Mouse (Mus musculus): ENCODE measurements around the gene Zbtb18.
A peak's percentile ranks its signal among the peaks of the same experiment; 100 is the strongest.

Gene Zbtb18

GRCm38 (mm10) chr1:177442196-177442808 lies at the start of gene Zbtb18:
Gene Zbtb18 (plus strand): TSS chr1:177442351.
- DNase-seq, result no peak

- DNase-seq, result peak; percentile 72
Observed at GRCm38 (mm10) chr1:177397455-177397854, 44.7 kb upstream of the Zbtb18 start.

- no peak for DNase-seq
Observed at GRCm38 (mm10) chr1:177405170-177405569, 37.0 kb upstream of the Zbtb18 start.

- DNase-seq, result peak; percentile 22
Observed at GRCm38 (mm10) chr1:177408690-177409089, 33.5 kb upstream of the Zbtb18 start.

DNA sequence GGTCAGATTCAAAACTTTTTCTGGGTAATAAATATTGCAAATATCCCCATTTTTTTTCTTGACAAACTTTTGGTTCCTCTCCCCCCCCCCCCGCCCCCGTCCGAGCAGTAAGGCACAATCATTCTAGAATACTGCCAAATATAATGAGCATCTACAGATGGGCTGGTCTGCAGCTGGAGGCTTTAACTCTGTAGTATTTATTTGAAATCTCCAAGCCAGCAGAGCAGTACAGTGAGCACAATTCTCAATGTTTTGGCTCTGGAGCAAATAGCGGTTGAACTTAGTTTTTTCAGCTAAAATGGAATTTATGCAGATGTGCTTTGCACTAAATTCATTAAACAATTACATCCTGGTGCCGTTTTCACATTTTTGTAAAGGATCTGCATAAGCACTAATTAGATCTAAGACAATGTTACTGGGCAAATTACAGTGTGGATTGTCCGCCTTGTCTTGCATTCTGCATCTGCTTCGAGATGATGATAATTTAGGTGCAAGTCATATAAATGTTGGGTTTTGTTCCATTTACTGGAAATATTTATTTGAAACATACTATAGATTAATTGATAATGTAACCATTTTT lies 31.3 kb upstream of the Zbtb18 start:
- DNase-seq, result no peak

DNA sequence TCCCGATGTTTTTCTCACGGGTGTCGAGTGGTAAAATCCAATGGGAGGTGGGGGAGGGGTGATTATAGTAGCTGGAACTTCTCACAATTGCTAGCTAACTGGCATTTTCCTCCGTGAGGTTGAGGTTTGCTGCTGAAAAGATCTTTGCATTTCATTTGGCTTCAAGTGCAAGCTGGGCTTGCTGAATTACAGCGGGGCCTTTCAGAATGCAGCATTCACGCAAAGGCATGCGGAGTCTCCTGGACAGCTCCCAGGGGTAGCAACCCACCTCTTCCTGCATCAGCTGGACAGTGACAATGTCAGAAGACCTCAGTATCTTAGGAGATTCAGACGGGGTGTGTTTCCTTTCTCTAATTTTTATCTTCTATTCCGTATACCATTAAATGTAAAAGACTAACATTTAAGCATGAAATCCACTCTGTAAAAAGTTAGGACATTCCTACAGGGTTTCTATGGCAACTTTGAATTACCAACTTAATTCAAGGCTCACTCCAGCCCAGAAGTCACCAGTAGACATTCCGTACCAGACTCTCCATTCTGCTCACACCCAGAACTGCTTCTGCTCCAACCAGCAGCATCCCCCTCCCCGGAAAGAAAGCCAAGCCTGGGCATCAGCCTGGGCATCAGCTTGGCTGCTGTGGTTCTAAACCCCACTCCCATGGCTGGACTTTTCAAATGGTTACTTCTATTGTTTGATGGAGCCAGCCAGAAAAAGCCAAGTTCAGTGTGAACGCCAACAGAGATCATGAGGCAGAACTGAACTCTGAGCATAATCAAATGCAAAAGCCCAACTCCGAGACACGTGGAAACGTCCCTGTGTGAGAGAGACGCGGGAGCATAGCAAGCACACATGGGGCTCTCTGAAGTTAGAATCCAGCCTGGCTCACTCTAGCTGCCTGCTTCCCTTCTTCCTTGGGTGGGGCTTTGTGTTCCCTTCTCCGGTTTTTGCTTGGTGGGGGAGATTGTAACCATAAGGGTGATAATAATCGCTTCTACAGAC lies 30.5 kb upstream of the Zbtb18 start:
- no peak for DNase-seq

GRCm38 (mm10) chr1:177419331-177419730 lies 22.8 kb upstream of the Zbtb18 start:
- no peak for DNase-seq

- no peak for DNase-seq
Observed at GRCm38 (mm10) chr1:177420126-177420525, 22.0 kb upstream of the Zbtb18 start.

DNA sequence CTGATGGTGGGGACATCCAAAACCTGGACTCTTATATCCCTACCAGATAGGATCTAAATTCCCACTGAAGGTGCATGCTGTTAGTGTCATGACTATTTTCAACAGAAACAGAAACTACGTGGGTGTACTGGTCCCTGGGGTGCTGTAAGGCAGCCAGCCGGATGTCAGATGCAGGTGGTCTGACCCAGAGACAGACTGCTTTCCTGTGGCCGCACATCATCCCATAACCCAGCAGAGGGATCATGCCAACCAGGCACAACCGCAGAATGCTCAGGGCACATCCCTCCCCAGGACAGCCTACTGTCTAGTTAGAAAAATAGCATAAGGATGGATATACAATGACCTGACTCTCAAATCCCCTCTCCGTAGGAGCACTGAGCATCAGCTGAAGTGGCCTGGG lies 14.3 kb upstream of the Zbtb18 start:
- no peak for DNase-seq

DNA sequence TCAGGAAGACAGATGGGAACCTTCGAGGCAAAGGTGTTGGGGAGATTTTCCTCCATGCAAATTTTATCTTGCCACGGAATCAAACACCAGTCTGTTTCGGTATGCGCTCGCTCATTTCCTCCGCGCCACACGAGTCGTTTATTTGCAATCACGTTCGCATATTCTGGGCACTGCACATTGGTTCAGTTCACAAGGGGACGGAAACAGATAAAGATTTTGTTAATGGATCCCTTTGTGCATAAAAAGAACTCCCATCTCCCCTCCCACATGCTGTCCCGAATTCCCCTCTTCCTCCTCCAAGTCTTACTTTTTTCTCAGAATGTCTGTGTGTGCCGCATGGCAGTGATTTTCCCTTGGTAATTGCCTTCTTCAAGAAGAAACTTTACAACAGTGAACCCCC lies 13.8 kb upstream of the Zbtb18 start:
- DNase-seq, result no peak

GRCm38 (mm10) chr1:177429067-177429466 lies 13.1 kb upstream of the Zbtb18 start:
- DNase-seq, result no peak

DNA sequence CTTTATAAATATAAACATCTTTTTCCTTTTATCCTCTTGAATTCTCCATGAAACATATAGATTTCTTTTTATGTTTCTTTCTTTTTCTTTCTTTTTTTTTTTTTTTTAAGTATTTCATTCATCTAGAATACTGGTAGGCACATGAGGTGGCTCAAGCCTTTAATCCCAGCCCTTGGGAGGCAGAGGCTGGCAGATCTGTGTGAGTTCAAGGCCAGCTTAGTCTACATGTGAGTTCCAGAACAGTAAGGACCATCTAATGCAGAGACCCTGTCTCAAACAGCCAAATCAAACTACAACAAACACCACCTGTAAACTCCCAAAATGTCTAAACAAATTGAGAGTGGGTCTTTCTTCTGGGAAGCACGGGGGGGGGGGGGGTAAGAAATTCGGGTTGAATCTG lies 1.7 kb upstream of the Zbtb18 start:
- no peak for DNase-seq

GRCm38 (mm10) chr1:177440981-177441491 lies 1.1 kb upstream of the Zbtb18 start:
- no peak for DNase-seq

- DNase-seq, result peak; percentile 98
Observed at GRCm38 (mm10) chr1:177441492-177442195, 507 bp upstream of the Zbtb18 start.

- peak; percentile 32 for DNase-seq
Observed at GRCm38 (mm10) chr1:177442821-177443723, 921 bp downstream of the Zbtb18 start.

DNA sequence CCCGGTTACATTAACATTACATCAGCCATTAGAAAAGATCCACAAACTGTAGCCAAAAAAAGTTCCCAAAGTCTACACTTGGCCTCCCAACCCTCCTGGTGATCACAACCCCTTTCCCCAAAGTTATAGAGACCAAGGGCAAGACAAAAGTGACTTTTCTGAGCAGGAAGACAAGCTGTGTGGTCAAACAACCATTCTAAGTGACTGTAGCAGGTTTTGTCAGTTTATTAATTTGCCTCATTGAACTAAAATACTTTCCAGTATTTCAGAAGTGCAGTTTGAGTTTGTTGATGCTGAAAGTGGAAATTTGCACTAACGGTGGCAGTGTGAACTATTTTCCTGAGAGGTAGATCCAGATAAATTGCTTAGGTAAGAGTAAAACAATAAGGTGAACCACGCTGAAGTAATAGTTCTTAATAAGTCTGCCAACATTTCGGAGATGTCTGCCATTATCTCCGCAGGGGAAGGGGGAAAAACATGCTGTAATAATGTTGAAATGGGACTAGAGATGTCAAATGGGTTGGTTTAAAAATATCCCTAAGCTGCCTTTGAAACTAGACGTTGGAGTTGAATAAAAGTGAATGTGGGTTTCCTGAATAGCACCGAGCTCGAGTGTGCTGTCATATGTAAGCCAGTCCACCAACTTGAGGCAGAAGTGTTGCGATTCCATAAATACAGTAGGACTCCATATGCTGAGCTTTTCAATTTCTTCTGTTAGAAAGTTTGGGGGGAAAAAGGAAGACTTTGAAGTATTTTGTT lies 1.8 kb downstream of the Zbtb18 start:
- no peak for DNase-seq

- DNase-seq, result no peak
Observed at GRCm38 (mm10) chr1:177444483-177444810, 2.3 kb downstream of the Zbtb18 start.

DNA sequence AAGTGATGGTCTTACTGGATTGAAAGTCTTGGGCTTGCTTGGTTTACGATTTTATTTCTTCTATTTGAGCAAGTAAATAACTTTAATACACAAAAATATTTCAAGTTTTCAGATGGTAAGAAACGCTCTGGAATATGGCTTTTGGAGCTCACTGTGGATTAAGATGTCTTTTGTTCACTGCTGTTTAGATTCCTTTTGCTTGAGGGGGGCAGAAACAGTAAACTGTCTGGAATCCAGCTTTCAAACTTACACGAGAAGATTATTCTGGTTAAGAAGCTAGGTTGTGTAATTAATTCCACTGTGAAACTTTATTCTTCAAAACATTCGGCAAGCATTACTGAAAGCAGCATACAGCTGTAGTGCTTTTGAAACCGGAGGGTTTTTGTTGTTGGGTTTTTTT lies 2.8 kb downstream of the Zbtb18 start:
- no peak for DNase-seq

GRCm38 (mm10) chr1:177445461-177446130 lies 3.4 kb downstream of the Zbtb18 start:
- no peak for DNase-seq

DNA sequence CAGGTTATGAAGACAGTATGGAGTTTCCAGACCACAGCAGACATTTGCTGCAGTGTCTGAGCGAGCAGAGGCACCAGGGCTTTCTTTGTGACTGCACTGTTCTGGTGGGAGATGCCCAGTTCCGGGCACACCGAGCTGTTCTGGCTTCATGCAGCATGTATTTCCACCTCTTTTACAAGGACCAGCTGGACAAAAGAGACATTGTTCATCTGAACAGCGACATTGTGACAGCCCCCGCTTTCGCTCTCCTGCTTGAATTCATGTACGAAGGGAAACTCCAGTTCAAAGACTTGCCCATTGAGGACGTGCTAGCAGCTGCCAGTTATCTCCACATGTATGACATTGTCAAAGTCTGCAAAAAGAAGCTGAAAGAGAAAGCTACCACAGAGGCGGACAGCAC lies 4.9 kb downstream of the Zbtb18 start:
- DNase-seq, result no peak

Data from kidney, adult 11 months (tissue).